Mouse (Mus musculus): ENCODE results near the gene AI481877. TPM values are rescaled to one million over a fixed set of nuclear protein-coding genes. Genes with fewer than 3 reads are reported as not detected.

AI481877 gene
- polyA plus RNA-seq, 1 experiment from 2014 or later = not detected

GRCm38 (mm10) chr4:59156897-59157592, 18.3 kb upstream of the AI481877 start:
- H3K27ac ChIP-seq (replicated peaks; ENCODE audit: low read depth, low read length) = no peak overlapping the region
- DNase-seq (ENCODE audit: low spot score) = no peak
- no peak for ATAC-seq (replicated peaks; ENCODE audit: insufficient number of reproducible peaks, low FRiP score, low TSS enrichment, low read depth)
- H3K27me3 ChIP-seq (ENCODE audit: control insufficient read depth, insufficient read depth, low read length) = no peaks in the 10 kb centered on the region
- no peaks in the 10 kb centered on the region for H3K36me3 ChIP-seq (replicated peaks; ENCODE audit: control insufficient read depth, insufficient read depth, low read depth, low read length)
- no peaks in the 10 kb centered on the region for H3K4me1 ChIP-seq (ENCODE audit: control insufficient read depth, insufficient read depth, low read length)
- H3K4me2 ChIP-seq (ENCODE audit: low read depth, low read length) = no peak overlapping the region
- no peaks in the 10 kb centered on the region for H3K9me3 ChIP-seq (replicated peaks; ENCODE audit: control insufficient read depth, low read length)
- WGBS = 73% methylated on average over 7 of the region's 7 CpGs
- no peak overlapping the region for H3K4me3 ChIP-seq (ENCODE audit: low read depth, low read length)
- no peak overlapping the region for H3K9ac ChIP-seq (replicated peaks; ENCODE audit: low read length)

GRCm38 (mm10) chr4:59151953-59152352, 13.2 kb upstream of the AI481877 start:
- Histone ChIP-seq H3K36me3 (replicated peaks; ENCODE audit: control insufficient read depth, insufficient read depth, low read depth, low read length) (no peaks in the 10 kb centered on the region), H3K9ac (replicated peaks; ENCODE audit: low read length) (no peak overlapping the region), H3K27ac (replicated peaks; ENCODE audit: low read depth, low read length) (no peak overlapping the region), H3K27me3 (ENCODE audit: control insufficient read depth, insufficient read depth, low read length) (no peaks in the 10 kb centered on the region), H3K4me3 (ENCODE audit: low read depth, low read length) (no peak overlapping the region), H3K4me2 (ENCODE audit: low read depth, low read length) (no peak overlapping the region), H3K4me1 (ENCODE audit: control insufficient read depth, insufficient read depth, low read length) (no peaks in the 10 kb centered on the region), H3K9me3 (replicated peaks; ENCODE audit: control insufficient read depth, low read length) (no peaks in the 10 kb centered on the region)
- 80% methylated on average over 1 of the region's 1 CpGs for WGBS
- ATAC-seq (replicated peaks; ENCODE audit: insufficient number of reproducible peaks, low FRiP score, low TSS enrichment, low read depth) (no peak), DNase-seq (ENCODE audit: low spot score) (no peak)

- DNase-seq (ENCODE audit: low spot score) = no peak
- Histone ChIP-seq H3K27me3 (ENCODE audit: control insufficient read depth, insufficient read depth, low read length) (no peaks in the 10 kb centered on the region), H3K4me2 (ENCODE audit: low read depth, low read length) (no peak overlapping the region), H3K27ac (replicated peaks; ENCODE audit: low read depth, low read length) (no peak overlapping the region), H3K9me3 (replicated peaks; ENCODE audit: control insufficient read depth, low read length) (no peaks in the 10 kb centered on the region), H3K36me3 (replicated peaks; ENCODE audit: control insufficient read depth, insufficient read depth, low read depth, low read length) (no peaks in the 10 kb centered on the region), H3K4me1 (ENCODE audit: control insufficient read depth, insufficient read depth, low read length) (no peaks in the 10 kb centered on the region), H3K9ac (replicated peaks; ENCODE audit: low read length) (no peak overlapping the region), H3K4me3 (ENCODE audit: low read depth, low read length) (no peak overlapping the region)
- WGBS = 64% methylated on average over 5 of the region's 5 CpGs
- ATAC-seq (replicated peaks; ENCODE audit: insufficient number of reproducible peaks, low FRiP score, low TSS enrichment, low read depth) = no peak
Measured at GRCm38 (mm10) chr4:59150907-59151306, 12.1 kb upstream of the AI481877 start.

GRCm38 (mm10) chr4:59149043-59149442, 10.3 kb upstream of the AI481877 start:
- WGBS = 76% methylated on average over 5 of the region's 5 CpGs
- no peaks in the 10 kb centered on the region for H3K36me3 ChIP-seq (replicated peaks; ENCODE audit: control insufficient read depth, insufficient read depth, low read depth, low read length)
- no peaks in the 10 kb centered on the region for H3K4me1 ChIP-seq (ENCODE audit: control insufficient read depth, insufficient read depth, low read length)
- DNase-seq (ENCODE audit: low spot score) (no peak), ATAC-seq (replicated peaks; ENCODE audit: insufficient number of reproducible peaks, low FRiP score, low TSS enrichment, low read depth) (no peak)
- H3K9ac ChIP-seq (replicated peaks; ENCODE audit: low read length) = no peak overlapping the region
- no peaks in the 10 kb centered on the region for H3K9me3 ChIP-seq (replicated peaks; ENCODE audit: control insufficient read depth, low read length)
- H3K4me3 ChIP-seq (ENCODE audit: low read depth, low read length) = no peak overlapping the region
- H3K27me3 ChIP-seq (ENCODE audit: control insufficient read depth, insufficient read depth, low read length) = no peaks in the 10 kb centered on the region
- no peak overlapping the region for H3K27ac ChIP-seq (replicated peaks; ENCODE audit: low read depth, low read length)
- H3K4me2 ChIP-seq (ENCODE audit: low read depth, low read length) = no peak overlapping the region

- Histone ChIP-seq H3K4me1 (ENCODE audit: control insufficient read depth, insufficient read depth, low read length) (no peaks in the 10 kb centered on the region), H3K9ac (replicated peaks; ENCODE audit: low read length) (no peak overlapping the region), H3K36me3 (replicated peaks; ENCODE audit: control insufficient read depth, insufficient read depth, low read depth, low read length) (no peaks in the 10 kb centered on the region), H3K27ac (replicated peaks; ENCODE audit: low read depth, low read length) (no peak overlapping the region), H3K4me2 (ENCODE audit: low read depth, low read length) (no peak overlapping the region), H3K9me3 (replicated peaks; ENCODE audit: control insufficient read depth, low read length) (no peaks in the 10 kb centered on the region), H3K27me3 (ENCODE audit: control insufficient read depth, insufficient read depth, low read length) (no peaks in the 10 kb centered on the region), H3K4me3 (ENCODE audit: low read depth, low read length) (no peak overlapping the region)
- ATAC-seq (replicated peaks; ENCODE audit: insufficient number of reproducible peaks, low FRiP score, low TSS enrichment, low read depth) (no peak), DNase-seq (ENCODE audit: low spot score) (no peak)
- 84% methylated on average over 4 of the region's 4 CpGs for WGBS
Measured at GRCm38 (mm10) chr4:59128935-59129334, 9.8 kb downstream of the AI481877 start.

GRCm38 (mm10) chr4:59125053-59125452, 13.7 kb downstream of the AI481877 start:
- WGBS = 82% methylated on average over 1 of the region's 1 CpGs
- ATAC-seq (replicated peaks; ENCODE audit: insufficient number of reproducible peaks, low FRiP score, low TSS enrichment, low read depth) (no peak), DNase-seq (ENCODE audit: low spot score) (no peak)
- Histone ChIP-seq H3K4me2 (ENCODE audit: low read depth, low read length) (no peak overlapping the region), H3K9ac (replicated peaks; ENCODE audit: low read length) (no peak overlapping the region), H3K4me1 (ENCODE audit: control insufficient read depth, insufficient read depth, low read length) (no peaks in the 10 kb centered on the region), H3K36me3 (replicated peaks; ENCODE audit: control insufficient read depth, insufficient read depth, low read depth, low read length) (no peaks in the 10 kb centered on the region), H3K27me3 (ENCODE audit: control insufficient read depth, insufficient read depth, low read length) (no peaks in the 10 kb centered on the region), H3K27ac (replicated peaks; ENCODE audit: low read depth, low read length) (no peak overlapping the region), H3K9me3 (replicated peaks; ENCODE audit: control insufficient read depth, low read length) (no peaks in the 10 kb centered on the region), H3K4me3 (ENCODE audit: low read depth, low read length) (no peak overlapping the region)

- Histone ChIP-seq H3K9me3 (replicated peaks; ENCODE audit: control insufficient read depth, low read length) (no peaks in the 10 kb centered on the region), H3K27me3 (ENCODE audit: control insufficient read depth, insufficient read depth, low read length) (no peaks in the 10 kb centered on the region), H3K4me3 (ENCODE audit: low read depth, low read length) (no peak overlapping the region), H3K4me1 (ENCODE audit: control insufficient read depth, insufficient read depth, low read length) (no peaks in the 10 kb centered on the region), H3K9ac (replicated peaks; ENCODE audit: low read length) (no peak overlapping the region), H3K4me2 (ENCODE audit: low read depth, low read length) (no peak overlapping the region), H3K36me3 (replicated peaks; ENCODE audit: control insufficient read depth, insufficient read depth, low read depth, low read length) (no peaks in the 10 kb centered on the region), H3K27ac (replicated peaks; ENCODE audit: low read depth, low read length) (no peak overlapping the region)
- ATAC-seq (replicated peaks; ENCODE audit: insufficient number of reproducible peaks, low FRiP score, low TSS enrichment, low read depth) (no peak), DNase-seq (ENCODE audit: low spot score) (no peak)
Measured at GRCm38 (mm10) chr4:59123557-59123956, 15.2 kb downstream of the AI481877 start.

GRCm38 (mm10) chr4:59117644-59118495, 20.9 kb downstream of the AI481877 start:
- Histone ChIP-seq H3K9me3 (replicated peaks; ENCODE audit: control insufficient read depth, low read length) (no peaks in the 10 kb centered on the region), H3K9ac (replicated peaks; ENCODE audit: low read length) (no peak overlapping the region), H3K4me2 (ENCODE audit: low read depth, low read length) (no peak overlapping the region), H3K27me3 (ENCODE audit: control insufficient read depth, insufficient read depth, low read length) (no peaks in the 10 kb centered on the region), H3K4me3 (ENCODE audit: low read depth, low read length) (no peak overlapping the region), H3K27ac (replicated peaks; ENCODE audit: low read depth, low read length) (no peak overlapping the region), H3K36me3 (replicated peaks; ENCODE audit: control insufficient read depth, insufficient read depth, low read depth, low read length) (no peaks in the 10 kb centered on the region), H3K4me1 (ENCODE audit: control insufficient read depth, insufficient read depth, low read length) (no peaks in the 10 kb centered on the region)
- DNase-seq (ENCODE audit: low spot score) (no peak), ATAC-seq (replicated peaks; ENCODE audit: insufficient number of reproducible peaks, low FRiP score, low TSS enrichment, low read depth) (no peak)
- 95% methylated on average over 24 of the region's 24 CpGs for WGBS
